Mouse (Mus musculus) heart, embryonic 12.5 days (tissue): ENCODE measurements around the gene Ubqln1. TPM values are rescaled to one million over a fixed set of nuclear protein-coding genes. Genes with fewer than 3 reads are reported as not detected.
A peak's percentile ranks its signal among the peaks of the same experiment; 100 is the strongest.
"Not testable (repeated sequence)": the region's sequence is repeated elsewhere in the genome, so short reads cannot be mapped to it uniquely, and the experiment has no call there.

Experiments
- ATAC-seq: fragments of 200-750 bp; cut with Nextera tagmentation; 2 replicates; pipeline ENCODE4 v1.8.0; 2017; ENCODE audit warnings: moderate TSS enrichment, moderate library complexity; ENCODE audit not compliant: insufficient number of reproducible peaks, low FRiP score
- H3K27ac ChIP-seq: fragments of 300-500 bp; sonication (generic); 2 replicates; pipeline ENCODE4 v1.5.1; 2016; ENCODE audit warnings: mild to moderate bottlenecking, moderate library complexity; ENCODE audit not compliant: poor library complexity, severe bottlenecking
- H3K27me3 ChIP-seq: fragments of 300-500 bp; sonication (generic); replicated peaks from 2 replicates; pipeline ENCODE4 v1.6.1; 2016; ENCODE audit warnings: mild to moderate bottlenecking, moderate library complexity
- H3K36me3 ChIP-seq: fragments of 300-500 bp; sonication (generic); 2 replicates; pipeline ENCODE4 v1.6.1; 2016; ENCODE audit warnings: mild to moderate bottlenecking, moderate library complexity
- H3K4me1 ChIP-seq: fragments of 300-500 bp; sonication (generic); replicated peaks from 2 replicates; pipeline ENCODE4 v1.6.1; 2016; ENCODE audit warnings: mild to moderate bottlenecking
- H3K4me2 ChIP-seq: fragments of 300-500 bp; sonication (generic); 2 replicates; pipeline ENCODE4 v1.6.1; 2016; ENCODE audit warnings: mild to moderate bottlenecking, moderate library complexity
- H3K4me3 ChIP-seq: fragments of 300-500 bp; sonication (generic); 2 replicates; pipeline ENCODE4 v1.5.1; 2016; ENCODE audit warnings: mild to moderate bottlenecking
- H3K9ac ChIP-seq: fragments of 300-500 bp; sonication (generic); 2 replicates; pipeline ENCODE4 v1.6.1; 2016; ENCODE audit warnings: mild to moderate bottlenecking, moderate library complexity
- H3K9me3 ChIP-seq: fragments of 300-500 bp; sonication (generic); replicated peaks from 2 replicates; pipeline ENCODE4 v1.6.1; 2016; ENCODE audit warnings: mild to moderate bottlenecking, moderate library complexity
- WGBS: fragments of 180-500 bp; shearing (Covaris S2); methylation state at CpG from one replicate; pipeline ENCODE4 v1.1.7; 2016; 5-methylcytosine and 5-hydroxymethylcytosine counted together
- polyA plus RNA-seq: library from polyadenylated mRNA; unstranded; fragments of >200 nt; fragmentation: Nextera tagmentation; extraction: Ambion mirVana; gene quantifications from 2 replicates; pipeline ENCODE4 v1.2.1, GENCODE M21; 2016

Ubqln1 gene
- polyA plus RNA-seq, 1 experiment from 2014 or later, result 104 TPM

- no peak overlapping the region for H3K4me2 ChIP-seq
- 84% methylated on average over 2 of the region's 2 CpGs for WGBS
- peaks cover 13% of the 10 kb centered on the region for H3K36me3 ChIP-seq
- no peak overlapping the region for H3K9ac ChIP-seq
- H3K4me3 ChIP-seq, result no peak overlapping the region
- ATAC-seq, result no peak
- H3K4me1 ChIP-seq, result peaks cover 12% of the 10 kb centered on the region
- no peak overlapping the region for H3K27ac ChIP-seq
- peaks cover 2% of the 10 kb centered on the region for H3K9me3 ChIP-seq
- no peaks in the 10 kb centered on the region for H3K27me3 ChIP-seq
Observed at GRCm38 (mm10) chr13:58156031-58156430, 59.4 kb downstream of the Ubqln1 start.

DNA sequence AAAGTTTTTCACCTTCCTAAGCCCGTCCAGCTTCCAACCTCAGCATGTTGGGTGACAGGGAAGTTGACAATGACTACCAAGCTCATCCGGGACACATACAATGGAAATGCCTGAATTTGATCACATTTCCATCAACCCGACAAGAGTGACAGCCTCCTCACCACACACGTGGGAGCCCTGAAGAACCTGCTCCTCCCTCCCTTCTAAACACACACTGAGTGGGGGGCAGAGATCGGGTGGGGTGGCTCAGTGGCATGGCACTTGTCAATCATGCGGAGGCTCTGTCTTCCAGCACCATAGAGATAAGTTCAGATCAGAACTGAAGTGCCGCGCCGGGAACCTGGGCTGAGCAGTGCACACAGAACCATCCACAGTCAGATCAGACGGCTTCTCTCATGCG lies 65.0 kb downstream of the Ubqln1 start:
- Histone ChIP-seq H3K27me3 (no peaks in the 10 kb centered on the region), H3K4me3 (no peak overlapping the region), H3K9ac (no peak overlapping the region), H3K27ac (no peak overlapping the region), H3K36me3 (no peaks in the 10 kb centered on the region), H3K4me1 (peaks cover 5% of the 10 kb centered on the region), H3K4me2 (no peak overlapping the region), H3K9me3 (0 out of 2 replicates have a peak, but pooled peaks cover 7% of the 10 kb centered on the region)
- 70% methylated on average over 11 of the region's 11 CpGs for WGBS
- no peak for ATAC-seq

GRCm38 (mm10) chr13:58149629-58150028 lies 65.8 kb downstream of the Ubqln1 start:
- no peak for ATAC-seq
- 80% methylated on average over 3 of the region's 3 CpGs for WGBS
- Histone ChIP-seq H3K9me3 (0 out of 2 replicates have a peak, but pooled peaks cover 7% of the 10 kb centered on the region), H3K27ac (no peak overlapping the region), H3K4me3 (no peak overlapping the region), H3K27me3 (no peaks in the 10 kb centered on the region), H3K36me3 (no peaks in the 10 kb centered on the region), H3K9ac (no peak overlapping the region), H3K4me1 (peaks cover 5% of the 10 kb centered on the region), H3K4me2 (0 out of 2 replicates have a peak overlapping the region, but pooled peaks have one; percentile 79)

GRCm38 (mm10) chr13:58149033-58149558 lies 66.4 kb downstream of the Ubqln1 start:
- 0 out of 2 replicates have a peak, but pooled peaks cover 7% of the 10 kb centered on the region for H3K9me3 ChIP-seq
- ATAC-seq, result 0 out of 2 replicates have a peak, but pooled peaks have one; percentile 33
- 27% methylated on average over 5 of the region's 5 CpGs for WGBS
- H3K27me3 ChIP-seq, result no peaks in the 10 kb centered on the region
- peaks cover 5% of the 10 kb centered on the region for H3K4me1 ChIP-seq
- no peak overlapping the region for H3K9ac ChIP-seq
- H3K4me3 ChIP-seq, result peak overlapping the region; percentile 40; the same call in 1 of the 2 replicates
- no peak overlapping the region for H3K27ac ChIP-seq
- peak overlapping the region; percentile 79 for H3K4me2 ChIP-seq
- H3K36me3 ChIP-seq, result no peaks in the 10 kb centered on the region

- 0 out of 2 replicates have a peak, but pooled peaks cover 7% of the 10 kb centered on the region for H3K9me3 ChIP-seq
- H3K4me2 ChIP-seq, result peak overlapping the region; percentile 79
- no peaks in the 10 kb centered on the region for H3K36me3 ChIP-seq
- peak overlapping the region; percentile 40; the same call in 1 of the 2 replicates for H3K9ac ChIP-seq
- H3K4me1 ChIP-seq, result peaks cover 5% of the 10 kb centered on the region
- no peaks in the 10 kb centered on the region for H3K27me3 ChIP-seq
- under 1% methylated on average over 17 of the region's 17 CpGs for WGBS
- ATAC-seq, result peak; percentile 81
- no peak overlapping the region for H3K27ac ChIP-seq
- peak overlapping the region; percentile 40 for H3K4me3 ChIP-seq
Observed at GRCm38 (mm10) chr13:58148256-58148831, 67.1 kb downstream of the Ubqln1 start.

- H3K9me3 ChIP-seq, result 0 out of 2 replicates have a peak, but pooled peaks cover 7% of the 10 kb centered on the region
- no peak for ATAC-seq
- H3K27ac ChIP-seq, result no peak overlapping the region
- H3K36me3 ChIP-seq, result no peaks in the 10 kb centered on the region
- peaks cover 5% of the 10 kb centered on the region for H3K4me1 ChIP-seq
- H3K4me2 ChIP-seq, result no peak overlapping the region
- WGBS, result 74% methylated on average over 1 of the region's 1 CpGs
- no peaks in the 10 kb centered on the region for H3K27me3 ChIP-seq
- H3K9ac ChIP-seq, result no peak overlapping the region
- no peak overlapping the region for H3K4me3 ChIP-seq
Observed at GRCm38 (mm10) chr13:58147760-58148159, 67.7 kb downstream of the Ubqln1 start.

- H3K4me2 ChIP-seq, H3K9me3 ChIP-seq, H3K9ac ChIP-seq, H3K4me1 ChIP-seq, H3K4me3 ChIP-seq, ATAC-seq, H3K27me3 ChIP-seq, H3K27ac ChIP-seq, H3K36me3 ChIP-seq: not testable (repeated sequence)
- 95% methylated on average over 8 of the region's 8 CpGs for WGBS
Observed at GRCm38 (mm10) chr13:58146603-58147002, 68.8 kb downstream of the Ubqln1 start.

DNA sequence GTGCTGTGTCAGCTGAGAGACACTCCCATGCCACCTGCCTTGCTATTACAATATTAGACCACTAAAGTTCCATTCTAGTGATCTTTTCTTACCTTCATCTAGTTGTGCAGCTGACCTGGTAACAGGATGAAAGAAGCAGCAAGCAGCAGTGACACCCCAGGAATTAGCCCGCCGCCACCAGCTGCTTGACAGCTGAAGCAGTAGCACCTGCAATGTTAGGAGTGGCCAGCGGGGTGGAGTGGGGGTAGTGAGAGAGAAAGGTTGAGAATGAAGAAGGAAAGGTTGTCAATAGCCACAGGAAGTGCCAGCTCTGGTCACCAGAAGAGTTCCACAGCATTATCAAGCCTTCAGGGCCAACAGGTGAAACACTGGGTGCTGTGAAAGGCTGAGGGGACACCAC lies 83.8 kb downstream of the Ubqln1 start:
- peaks cover 15% of the 10 kb centered on the region for H3K9me3 ChIP-seq
- no peak overlapping the region for H3K27ac ChIP-seq
- H3K36me3 ChIP-seq, result peaks cover 5% of the 10 kb centered on the region
- WGBS, result 52% methylated on average over 3 of the region's 3 CpGs
- H3K4me3 ChIP-seq, result no peak overlapping the region
- H3K9ac ChIP-seq, result no peak overlapping the region
- H3K27me3 ChIP-seq, result no peaks in the 10 kb centered on the region
- no peak for ATAC-seq
- peaks cover 9% of the 10 kb centered on the region for H3K4me1 ChIP-seq
- no peak overlapping the region for H3K4me2 ChIP-seq

- 41% methylated on average over 4 of the region's 4 CpGs for WGBS
- H3K27me3 ChIP-seq, result no peaks in the 10 kb centered on the region
- peak overlapping the region; percentile 99 for H3K9ac ChIP-seq
- peak overlapping the region; percentile 89 for H3K4me2 ChIP-seq
- ATAC-seq, result no peak
- H3K4me1 ChIP-seq, result peaks cover 18% of the 10 kb centered on the region
- H3K27ac ChIP-seq, result peak overlapping the region; percentile 99
- H3K9me3 ChIP-seq, result 0 out of 2 replicates have a peak, but pooled peaks cover 3% of the 10 kb centered on the region
- peak overlapping the region; percentile 100 for H3K4me3 ChIP-seq
- peaks cover 9% of the 10 kb centered on the region for H3K36me3 ChIP-seq
Observed at GRCm38 (mm10) chr13:58129687-58130246, 85.7 kb downstream of the Ubqln1 start.

- Histone ChIP-seq H3K4me2 (peak overlapping the region; percentile 89), H3K27ac (peak overlapping the region; percentile 99), H3K4me1 (peaks cover 24% of the 10 kb centered on the region), H3K27me3 (no peaks in the 10 kb centered on the region), H3K9ac (peak overlapping the region; percentile 99), H3K36me3 (peaks cover 9% of the 10 kb centered on the region), H3K4me3 (peak overlapping the region; percentile 100), H3K9me3 (0 out of 2 replicates have a peak, but pooled peaks cover 3% of the 10 kb centered on the region)
- 1% methylated on average over 83 of the region's 83 CpGs for WGBS
- ATAC-seq, result peak; percentile 97
Observed at GRCm38 (mm10) chr13:58128768-58129671, 86.4 kb downstream of the Ubqln1 start.
